Mouse (Mus musculus) left cerebral cortex, adult 9 months (tissue): Measurements from ENCODE around the gene Tial1.

ENCODE experiments used
- DNase-seq, 2 experiments: peaks; one replicate each; pipeline ENCODE4 v3.0.0; 2022; ENCODE audit warnings: low spot score in 2 of 2

Tial1 gene

GRCm38 (mm10) chr7:128461285-128462215 is at the start of gene Tial1:
Tial1 (minus strand) TSS chr7:128461717.
- DNase-seq = peak; percentile 99

- DNase-seq = peak; percentile 48 to 62
These were observed 42.6 kb upstream of the Tial1 start for GRCm38 (mm10) chr7:128504091-128504490.

- DNase-seq = no peak
These were observed 38.3 kb upstream of the Tial1 start for GRCm38 (mm10) chr7:128499801-128500200.

GRCm38 (mm10) chr7:128494546-128494945 is 33.0 kb upstream of the Tial1 start:
- DNase-seq = no peak

GRCm38 (mm10) chr7:128488986-128489385 is 27.5 kb upstream of the Tial1 start:
- no peak for DNase-seq

- peak in 1 of 2 experiments; percentile 77 for DNase-seq
These were observed 12.8 kb upstream of the Tial1 start for GRCm38 (mm10) chr7:128474322-128474721.

GRCm38 (mm10) chr7:128462406-128462805 is 889 bp upstream of the Tial1 start:
- DNase-seq = no peak

- no peak for DNase-seq
These were observed 670 bp downstream of the Tial1 start for GRCm38 (mm10) chr7:128460865-128461228.

- peak in 1 of 2 experiments; percentile 31 for DNase-seq
These were observed 1.2 kb downstream of the Tial1 start for GRCm38 (mm10) chr7:128460131-128460864.

- DNase-seq = no peak
These were observed 1.8 kb downstream of the Tial1 start for GRCm38 (mm10) chr7:128459791-128460130.

GRCm38 (mm10) chr7:128458011-128458410 is 3.5 kb downstream of the Tial1 start:
- DNase-seq = no peak

GRCm38 (mm10) chr7:128452731-128453130 is 8.8 kb downstream of the Tial1 start:
- no peak for DNase-seq

- DNase-seq = no peak
These were observed 20.9 kb downstream of the Tial1 start for GRCm38 (mm10) chr7:128440584-128440983.

- no peak for DNase-seq
These were observed 22.3 kb downstream of the Tial1 start for GRCm38 (mm10) chr7:128439251-128439650.

- no peak for DNase-seq
These were observed 23.4 kb downstream of the Tial1 start for GRCm38 (mm10) chr7:128438131-128438530.

- peak in 1 of 2 experiments; percentile 23 for DNase-seq
These were observed 28.3 kb downstream of the Tial1 start for GRCm38 (mm10) chr7:128433213-128433612.

GRCm38 (mm10) chr7:128432574-128432973 is 28.9 kb downstream of the Tial1 start:
- DNase-seq = no peak

GRCm38 (mm10) chr7:128422491-128422890 is 39.0 kb downstream of the Tial1 start:
- no peak for DNase-seq

GRCm38 (mm10) chr7:128421701-128422100 is 39.8 kb downstream of the Tial1 start:
- peak in 1 of 2 experiments; percentile 31 for DNase-seq

- no peak for DNase-seq
These were observed 41.8 kb downstream of the Tial1 start for GRCm38 (mm10) chr7:128419690-128420089.

GRCm38 (mm10) chr7:128417930-128418779 is 43.4 kb downstream of the Tial1 start, which contains the start of gene Rgs10:
Rgs10 (minus strand) TSS chr7:128418758.
- peak in 1 of 2 experiments; percentile 32 for DNase-seq
